Mouse (Mus musculus) spleen, adult 2 months (tissue): Measurements from ENCODE around the gene Vash2.

Experiments
- CTCF ChIP-seq: fragments of 200-500 bp; IDR thresholded peaks from 2 replicates; pipeline ENCODE4 v1.5.1; 2011; ENCODE audit warnings: mild to moderate bottlenecking, inconsistent platforms; ENCODE audit not compliant: insufficient read depth, insufficient read length, insufficient replicate concordance; ENCODE audit errors: extremely low read depth
- POLR2A ChIP-seq: fragments of 200-500 bp; IDR thresholded peaks from 2 replicates; pipeline ENCODE4 v1.6.1; 2011; ENCODE audit warnings: low read depth, low read length, inconsistent platforms

GRCm38 (mm10) chr1:191021016-191021415 lies 41.9 kb upstream of the Vash2 start:
- TF ChIP-seq CTCF (no peak), POLR2A (no peak)
